25 mouse cellular contexts compared by ENCODE assay signal in genomic region chr19:12649511-12649910, GRCm38 (mm10). TPM values are rescaled to one million over a fixed set of nuclear protein-coding genes. Genes with fewer than 3 reads are reported as not detected.
"Had no signal": no experiment of that assay in that cellular context is flagged by ENCODE, and none has a peak within 500 bp of the region (broad histone marks: within the 10 kb centered on the region; RNA-seq: fewer than 3 reads in every experiment).

No protein-coding gene starts in this region.

- DNase-seq: retina, postnatal 1 day; right cerebral cortex, adult 18-20 months; right cerebral cortex, postnatal 14 days; right cerebral cortex, postnatal 25 days; right cerebral cortex, postnatal 4 days; spleen, adult 18-20 months; thymus, adult 18-20 months; thymus, adult 2 months; thymus, postnatal 14 days; thymus, postnatal 25 days; thymus, postnatal 36 days; thymus, postnatal 4 days had no signal

RNA-seq across cellular contexts. Expression of gene Glyat, which starts 16.4 kb away (rescaled TPM):
- total RNA-seq: neutrophil, adult 5-6 weeks had no signal
- polyA plus RNA-seq: neural tube, embryonic 13.5 days; neural tube, embryonic 14.5 days; small intestine, adult 2 months; spleen, adult 2 months; stomach, embryonic 14.5 days; stomach, embryonic 15.5 days; stomach, postnatal 0 days; testis, adult 2 months; thymus, adult 2 months had no signal

RNA-seq across cellular contexts. Expression of gene Olfr1442, which starts 20.7 kb away (rescaled TPM):
- total RNA-seq: neutrophil, adult 5-6 weeks had no signal
- polyA plus RNA-seq: neural tube, embryonic 13.5 days; neural tube, embryonic 14.5 days; neural tube, embryonic 15.5 days; small intestine, adult 2 months; spleen, adult 2 months; stomach, embryonic 14.5 days; stomach, embryonic 15.5 days; stomach, embryonic 16.5 days; stomach, postnatal 0 days; testis, adult 2 months; thymus, adult 2 months; thymus, postnatal 0 days; urinary bladder, adult 2 months had no signal

RNA-seq across cellular contexts. Expression of gene Olfr1443, which starts 28.4 kb away (rescaled TPM):
- total RNA-seq: neutrophil, adult 5-6 weeks had no signal
- polyA plus RNA-seq: neural tube, embryonic 13.5 days; neural tube, embryonic 14.5 days; neural tube, embryonic 15.5 days; small intestine, adult 2 months; spleen, adult 2 months; stomach, embryonic 14.5 days; stomach, embryonic 15.5 days; stomach, embryonic 16.5 days; stomach, postnatal 0 days; testis, adult 2 months; thymus, adult 2 months; thymus, postnatal 0 days; urinary bladder, adult 2 months had no signal

RNA-seq across cellular contexts. Expression of gene Keg1, which starts 46.1 kb away (rescaled TPM):
- total RNA-seq: neutrophil, adult 5-6 weeks had no signal
- polyA plus RNA-seq: neural tube, embryonic 13.5 days; neural tube, embryonic 14.5 days; neural tube, embryonic 15.5 days; small intestine, adult 2 months; stomach, embryonic 14.5 days; stomach, postnatal 0 days; testis, adult 2 months; thymus, postnatal 0 days; urinary bladder, adult 2 months had no signal

RNA-seq across cellular contexts. Expression of gene Gm4952, which starts 49.7 kb away (rescaled TPM):
- total RNA-seq: neutrophil, adult 5-6 weeks had no signal
- polyA plus RNA-seq: neural tube, embryonic 13.5 days; small intestine, adult 2 months; spleen, adult 2 months; stomach, embryonic 14.5 days; testis, adult 2 months; urinary bladder, adult 2 months had no signal
